Mouse (Mus musculus) kidney, embryonic 16.5 days (tissue): ENCODE results near the gene Sirpa. TPM values are rescaled to one million over a fixed set of nuclear protein-coding genes. Genes with fewer than 3 reads are reported as not detected.

Source experiments
- ATAC-seq: fragments of 200-750 bp; cut with Nextera tagmentation; 2 replicates; pipeline ENCODE4 v1.8.0; 2017; ENCODE audit warnings: moderate TSS enrichment; ENCODE audit not compliant: low FRiP score, low TSS enrichment
- H3K27ac ChIP-seq: fragments of 300-500 bp; sonication (generic); 2 replicates; pipeline ENCODE4 v1.5.1; 2014; ENCODE audit warnings: low read length
- H3K27me3 ChIP-seq: fragments of 300-500 bp; sonication (generic); 2 replicates; pipeline ENCODE4 v1.6.1; 2014; ENCODE audit warnings: low read length, control low read depth, mixed read lengths; ENCODE audit not compliant: insufficient read depth
- H3K36me3 ChIP-seq: fragments of 300-500 bp; sonication (generic); 2 replicates; pipeline ENCODE4 v1.6.1; 2014; ENCODE audit warnings: low read length, control low read depth, mixed read lengths; ENCODE audit not compliant: insufficient read depth
- H3K4me1 ChIP-seq: fragments of 300-500 bp; sonication (generic); 2 replicates; pipeline ENCODE4 v1.6.1; 2014; ENCODE audit warnings: low read length, control low read depth, mixed read lengths; ENCODE audit not compliant: insufficient read depth
- H3K4me2 ChIP-seq: fragments of 300-500 bp; sonication (generic); replicated peaks from 2 replicates; pipeline ENCODE4 v1.6.1; 2014; ENCODE audit warnings: low read depth, low read length
- H3K4me3 ChIP-seq: fragments of 300-500 bp; sonication (generic); 2 replicates; pipeline ENCODE4 v1.5.1; 2014; ENCODE audit warnings: mild to moderate bottlenecking, low read length
- H3K9ac ChIP-seq: fragments of 300-500 bp; sonication (generic); replicated peaks from 2 replicates; pipeline ENCODE4 v1.6.1; 2014; ENCODE audit warnings: low read length
- H3K9me3 ChIP-seq: fragments of 300-500 bp; sonication (generic); 2 replicates; pipeline ENCODE4 v1.6.1; 2016; ENCODE audit warnings: low read length, control low read depth
- WGBS: fragments of 180-500 bp; shearing (Covaris S2); extraction: QIAGEN DNeasy Blood & Tissue Kit; methylation state at CpG from one replicate; pipeline ENCODE4 v1.1.7; 2014; 5-methylcytosine and 5-hydroxymethylcytosine counted together
- polyA plus RNA-seq: library from polyadenylated mRNA; unstranded; fragments of >200 nt; fragmentation: Nextera tagmentation; extraction: Ambion mirVana; gene quantifications from 2 replicates; pipeline ENCODE4 v1.2.1, GENCODE M21; 2015

Gene Sirpa
- polyA plus RNA-seq, 1 experiment from 2014 or later, result 29.8 TPM

- H3K4me2 ChIP-seq, result no peak overlapping the region
- H3K27ac ChIP-seq, result no peak overlapping the region
- no peaks in the 10 kb centered on the region for H3K36me3 ChIP-seq
- ATAC-seq, result no peak
- H3K9me3 ChIP-seq, result no peaks in the 10 kb centered on the region
- H3K4me3 ChIP-seq, result no peak overlapping the region
- H3K9ac ChIP-seq, result no peak overlapping the region
- H3K27me3 ChIP-seq, result no peaks in the 10 kb centered on the region
- 84% methylated on average over 4 of the region's 4 CpGs for WGBS
- H3K4me1 ChIP-seq, result no peaks in the 10 kb centered on the region
Measured at GRCm38 (mm10) chr2:129580656-129581055, 12.0 kb upstream of the Sirpa start.

GRCm38 (mm10) chr2:129581826-129582225, 10.8 kb upstream of the Sirpa start:
- 44% methylated on average over 3 of the region's 3 CpGs for WGBS
- Histone ChIP-seq H3K9me3 (no peaks in the 10 kb centered on the region), H3K4me3 (no peak overlapping the region), H3K4me1 (no peaks in the 10 kb centered on the region), H3K27me3 (no peaks in the 10 kb centered on the region), H3K27ac (no peak overlapping the region), H3K9ac (no peak overlapping the region), H3K36me3 (no peaks in the 10 kb centered on the region), H3K4me2 (no peak overlapping the region)
- ATAC-seq, result peak; percentile 25; the same call in 1 of the 2 replicates

GRCm38 (mm10) chr2:129582261-129582660, 10.4 kb upstream of the Sirpa start:
- 85% methylated on average over 4 of the region's 4 CpGs for WGBS
- H3K4me1 ChIP-seq, result no peaks in the 10 kb centered on the region
- H3K4me3 ChIP-seq, result no peak overlapping the region
- H3K27me3 ChIP-seq, result no peaks in the 10 kb centered on the region
- no peaks in the 10 kb centered on the region for H3K36me3 ChIP-seq
- no peak overlapping the region for H3K4me2 ChIP-seq
- H3K9me3 ChIP-seq, result no peaks in the 10 kb centered on the region
- no peak overlapping the region for H3K9ac ChIP-seq
- ATAC-seq, result 0 out of 2 replicates have a peak, but pooled peaks have one; percentile 29
- no peak overlapping the region for H3K27ac ChIP-seq

GRCm38 (mm10) chr2:129584905-129585304, 7.7 kb upstream of the Sirpa start:
- 7% methylated on average over 1 of the region's 1 CpGs for WGBS
- Histone ChIP-seq H3K4me3 (no peak overlapping the region), H3K27ac (no peak overlapping the region), H3K9ac (no peak overlapping the region), H3K4me2 (no peak overlapping the region), H3K36me3 (no peaks in the 10 kb centered on the region), H3K4me1 (peaks cover 12% of the 10 kb centered on the region; the same call in 1 of the 2 replicates), H3K27me3 (no peaks in the 10 kb centered on the region), H3K9me3 (no peaks in the 10 kb centered on the region)
- ATAC-seq, result no peak

GRCm38 (mm10) chr2:129585904-129586514, 6.6 kb upstream of the Sirpa start:
- ATAC-seq, result no peak
- no peak overlapping the region for H3K9ac ChIP-seq
- no peaks in the 10 kb centered on the region for H3K27me3 ChIP-seq
- H3K4me1 ChIP-seq, result peaks cover 16% of the 10 kb centered on the region
- no peak overlapping the region for H3K27ac ChIP-seq
- no peak overlapping the region for H3K4me3 ChIP-seq
- 76% methylated on average over 11 of the region's 11 CpGs for WGBS
- no peaks in the 10 kb centered on the region for H3K9me3 ChIP-seq
- H3K36me3 ChIP-seq, result no peaks in the 10 kb centered on the region
- H3K4me2 ChIP-seq, result no peak overlapping the region

GRCm38 (mm10) chr2:129587241-129587640, 5.4 kb upstream of the Sirpa start:
- Histone ChIP-seq H3K36me3 (no peaks in the 10 kb centered on the region), H3K4me2 (no peak overlapping the region), H3K27me3 (no peaks in the 10 kb centered on the region), H3K4me1 (peaks cover 27% of the 10 kb centered on the region), H3K27ac (no peak overlapping the region), H3K9me3 (no peaks in the 10 kb centered on the region), H3K9ac (no peak overlapping the region), H3K4me3 (no peak overlapping the region)
- 28% methylated on average over 3 of the region's 3 CpGs for WGBS
- ATAC-seq, result 0 out of 2 replicates have a peak, but pooled peaks have one; percentile 5

GRCm38 (mm10) chr2:129587825-129588251, 4.8 kb upstream of the Sirpa start:
- ATAC-seq, result no peak
- Histone ChIP-seq H3K4me1 (peaks cover 30% of the 10 kb centered on the region), H3K4me2 (no peak overlapping the region), H3K9me3 (no peaks in the 10 kb centered on the region), H3K9ac (no peak overlapping the region), H3K27me3 (no peaks in the 10 kb centered on the region), H3K36me3 (no peaks in the 10 kb centered on the region), H3K27ac (no peak overlapping the region), H3K4me3 (no peak overlapping the region)
- 22% methylated on average over 7 of the region's 7 CpGs for WGBS

- Histone ChIP-seq H3K27me3 (no peaks in the 10 kb centered on the region), H3K4me2 (peak overlapping the region; percentile 93; the same call in 1 of the 2 replicates), H3K36me3 (no peaks in the 10 kb centered on the region), H3K27ac (peak overlapping the region; percentile 92), H3K9me3 (no peaks in the 10 kb centered on the region), H3K4me3 (0 out of 2 replicates have a peak overlapping the region, but pooled peaks have one; percentile 77), H3K9ac (peak overlapping the region; percentile 90; the same call in 1 of the 2 replicates), H3K4me1 (peaks cover 54% of the 10 kb centered on the region)
- no peak for ATAC-seq
- 80% methylated on average over 4 of the region's 4 CpGs for WGBS
Measured at GRCm38 (mm10) chr2:129591897-129592296, 738 bp upstream of the Sirpa start.

- Histone ChIP-seq H3K36me3 (no peaks in the 10 kb centered on the region), H3K4me2 (peak overlapping the region; percentile 93), H3K9me3 (no peaks in the 10 kb centered on the region), H3K9ac (peak overlapping the region; percentile 90), H3K27ac (peak overlapping the region; percentile 92), H3K4me3 (peak overlapping the region; percentile 77), H3K4me1 (peaks cover 47% of the 10 kb centered on the region), H3K27me3 (no peaks in the 10 kb centered on the region)
- WGBS, result under 1% methylated on average over 54 of the region's 77 CpGs
- ATAC-seq, result peak; percentile 70
Measured at GRCm38 (mm10) chr2:129593141-129593875, 673 bp downstream of the Sirpa start.
